Mouse (Mus musculus): Measurements from ENCODE around the gene Ifnlr1. TPM values are rescaled to one million over a fixed set of nuclear protein-coding genes. Genes with fewer than 3 reads are reported as not detected.
A peak's percentile ranks its signal among the peaks of the same experiment; 100 is the strongest.
"Not testable (repeated sequence)": the region's sequence is repeated elsewhere in the genome, so short reads cannot be mapped to it uniquely, and the experiment has no call there.

The Ifnlr1 gene
- under 1 TPM; 0.18 TPM for total RNA-seq (2021)

DNA sequence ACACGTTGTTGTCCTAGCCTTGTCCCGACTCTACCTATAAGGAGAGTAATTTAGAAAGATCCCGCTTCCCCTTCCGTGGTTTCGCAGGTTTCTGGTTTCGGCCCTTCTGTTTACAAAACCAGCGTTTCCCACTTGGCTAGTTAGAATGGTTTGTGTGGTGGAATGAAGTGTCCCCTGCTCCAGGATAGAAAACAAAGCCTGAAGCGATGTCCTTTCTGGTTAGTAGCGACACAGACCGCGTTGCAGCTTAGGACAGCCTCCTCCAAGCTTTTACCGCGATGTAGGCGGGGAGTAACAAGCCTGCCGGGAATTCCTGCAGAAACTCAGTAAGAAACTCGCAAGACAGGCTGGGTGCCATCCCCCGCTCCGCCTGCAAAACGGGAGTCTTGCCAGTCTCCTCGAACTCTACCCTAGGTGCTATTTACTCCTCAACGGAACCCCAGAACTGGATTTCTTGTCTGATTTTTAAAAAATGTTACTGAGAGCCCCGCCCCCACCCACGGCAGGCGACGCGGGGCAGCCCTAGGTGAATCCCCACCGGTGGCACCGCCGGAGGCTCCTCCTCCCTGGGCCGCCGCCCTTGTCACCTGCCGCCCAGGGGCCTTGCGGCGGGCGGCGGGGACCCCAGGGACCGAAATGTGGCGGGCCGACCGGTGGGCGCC lies at the start of gene Ifnlr1:
Gene Ifnlr1, plus strand, starts transcription at position 382 of the 662 bp plus-strand sequence.
- intact Hi-C loops (cut with DNase I) = loop anchor here (5.0 kb wide), 1 partner anchor 76 kb away; no protein-coding TSS in a partner anchor
- peak; percentile 41 to 81 for DNase-seq (ENCODE audit: low spot score in 2 of 2)

DNA sequence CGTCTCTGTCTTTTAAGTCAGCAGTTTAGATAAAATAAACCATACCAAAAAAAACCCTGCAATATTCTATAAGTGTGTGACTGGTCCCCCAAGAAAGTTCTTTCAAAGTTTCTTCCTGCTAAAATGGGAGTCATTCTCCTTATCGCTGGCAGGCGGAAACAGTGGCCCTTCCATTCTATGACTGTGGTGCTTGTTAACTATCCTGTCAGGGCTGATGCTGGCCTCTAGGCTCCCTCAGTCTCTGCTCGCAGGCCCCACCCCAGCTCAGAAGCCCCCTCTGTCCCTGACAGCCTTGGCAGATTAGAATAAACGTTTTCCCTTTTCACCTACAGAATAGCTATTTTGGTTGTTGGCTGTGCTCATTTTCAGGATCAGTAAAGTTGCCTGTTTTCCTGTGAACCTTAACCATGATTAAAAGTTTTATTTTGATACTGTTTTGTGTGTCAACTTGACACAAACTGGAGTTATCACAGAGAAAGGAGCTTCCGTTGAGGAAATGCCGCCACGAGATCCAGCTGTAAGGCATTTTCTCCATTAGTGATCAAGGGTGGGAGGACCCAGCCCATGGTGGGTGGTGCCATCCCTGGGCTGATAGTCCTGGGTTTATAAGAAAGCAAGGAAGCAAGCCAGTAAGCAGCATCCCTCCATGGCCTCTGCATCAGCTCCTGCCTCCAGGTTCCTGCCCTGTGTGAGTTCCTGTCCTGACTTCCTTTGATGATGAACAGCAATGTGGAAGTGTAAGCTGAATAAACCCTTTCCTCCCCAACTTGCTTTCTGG lies 44.6 kb upstream of the Ifnlr1 start:
- intact Hi-C loops (cut with DNase I); DNase-seq (ENCODE audit: low spot score in 2 of 2): not testable (repeated sequence)

DNA sequence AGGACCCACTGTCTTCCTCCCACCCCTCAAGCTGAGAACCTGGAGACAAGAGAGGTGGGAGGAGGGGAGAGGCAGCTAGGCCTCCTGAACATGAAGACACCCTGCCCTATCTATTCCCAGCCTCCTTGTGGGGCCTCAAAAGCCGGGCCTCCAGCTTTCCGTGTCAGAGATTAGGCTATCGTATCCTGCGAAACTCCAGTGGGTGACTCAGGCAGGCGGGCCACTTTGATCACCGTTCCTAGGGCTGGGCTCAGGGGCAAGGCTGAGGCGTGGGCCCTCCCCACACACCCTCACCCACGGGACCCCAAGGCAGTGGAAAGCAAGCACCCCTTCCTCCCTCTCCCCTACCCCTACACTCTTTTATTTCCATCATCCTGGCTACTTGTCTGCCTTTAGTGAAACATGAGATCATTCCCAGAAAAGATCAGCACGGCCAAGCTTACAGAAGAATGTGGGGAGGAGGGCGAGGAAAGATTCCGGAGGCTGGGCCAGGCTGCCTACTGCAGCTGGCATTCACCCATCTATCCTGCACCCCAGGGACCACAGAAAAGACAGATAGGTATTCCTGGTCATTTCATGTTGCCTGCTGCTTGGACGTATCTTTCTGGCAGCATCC lies 41.0 kb upstream of the Ifnlr1 start:
- intact Hi-C loops (cut with DNase I) = no loop called here
- no peak for DNase-seq (ENCODE audit: low spot score in 2 of 2)

DNA sequence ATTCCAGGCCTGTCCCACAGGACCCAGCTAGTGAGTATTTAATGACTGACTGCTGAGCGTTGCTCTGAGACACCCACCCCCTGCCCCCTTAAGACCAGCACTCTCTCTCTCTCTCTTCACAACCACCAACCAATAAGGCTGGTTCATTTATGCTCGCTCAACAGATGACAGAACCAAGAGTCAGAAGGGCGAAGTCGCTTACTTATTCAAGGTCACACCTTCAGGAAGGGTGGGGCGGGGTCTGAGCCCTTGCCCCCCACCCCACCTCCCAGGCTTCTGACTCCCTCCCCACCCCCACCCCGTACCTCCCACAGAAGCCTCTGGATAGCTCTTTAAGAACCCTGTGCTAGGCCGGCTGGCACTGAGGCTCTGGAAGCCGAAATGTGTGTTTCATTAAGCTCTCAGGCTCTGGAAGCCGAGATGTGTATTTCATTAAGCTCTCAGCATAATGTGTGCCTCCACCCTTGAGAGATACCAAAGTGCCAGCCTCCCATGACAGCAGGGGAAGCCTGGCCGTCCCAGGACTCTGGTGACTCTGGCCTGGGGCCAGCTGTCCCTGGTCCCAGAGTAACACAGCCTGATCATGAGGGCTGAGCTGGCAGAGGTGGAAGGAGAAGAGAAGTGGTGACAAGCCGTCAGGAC lies 33.0 kb upstream of the Ifnlr1 start:
- no peak for DNase-seq (ENCODE audit: low spot score in 2 of 2)
- intact Hi-C loops (cut with DNase I) = no loop called here

DNA sequence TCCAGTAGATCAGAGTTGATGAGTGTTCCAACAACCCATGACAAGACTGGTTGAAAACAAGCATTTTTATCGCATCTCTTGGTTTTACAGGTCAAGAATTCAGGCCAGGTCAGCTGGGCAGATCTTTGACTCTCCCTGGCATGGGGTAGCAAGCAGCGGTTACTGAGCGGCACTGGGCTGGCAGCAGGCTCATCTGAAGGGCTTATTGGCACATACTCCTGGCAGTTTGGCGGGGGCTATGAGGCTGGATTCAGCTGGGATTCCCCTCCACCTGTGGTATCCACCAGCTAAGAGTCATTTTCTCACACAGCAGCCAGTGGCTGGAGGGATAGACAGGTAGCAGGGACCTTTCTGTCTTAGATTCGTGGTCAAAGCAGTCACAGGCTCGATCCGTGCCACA lies 32.1 kb upstream of the Ifnlr1 start:
- no peak for DNase-seq (ENCODE audit: low spot score in 2 of 2)
- intact Hi-C loops (cut with DNase I) = no loop called here

DNA sequence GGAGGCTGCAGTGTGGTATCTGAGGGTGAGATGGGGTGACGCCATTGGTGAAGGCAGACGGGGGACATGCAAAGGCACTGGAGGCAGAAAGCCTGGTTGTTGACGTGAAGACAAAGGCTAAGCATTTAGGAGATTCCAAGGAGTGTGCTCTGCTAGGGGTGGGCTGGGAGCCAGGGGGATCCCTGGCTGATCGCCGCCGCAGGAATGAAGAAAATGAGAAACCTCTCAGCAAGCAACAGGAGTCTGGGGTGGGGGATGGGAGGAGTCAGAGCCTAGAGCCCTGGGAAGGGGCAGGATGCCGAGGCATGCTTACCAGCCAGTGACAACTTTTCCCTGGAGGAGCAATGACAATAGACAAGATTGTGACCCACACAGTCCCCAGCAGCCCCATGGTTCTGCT lies 30.6 kb upstream of the Ifnlr1 start:
- DNase-seq (ENCODE audit: low spot score in 2 of 2) = no peak
- intact Hi-C loops (cut with DNase I) = no loop called here

DNA sequence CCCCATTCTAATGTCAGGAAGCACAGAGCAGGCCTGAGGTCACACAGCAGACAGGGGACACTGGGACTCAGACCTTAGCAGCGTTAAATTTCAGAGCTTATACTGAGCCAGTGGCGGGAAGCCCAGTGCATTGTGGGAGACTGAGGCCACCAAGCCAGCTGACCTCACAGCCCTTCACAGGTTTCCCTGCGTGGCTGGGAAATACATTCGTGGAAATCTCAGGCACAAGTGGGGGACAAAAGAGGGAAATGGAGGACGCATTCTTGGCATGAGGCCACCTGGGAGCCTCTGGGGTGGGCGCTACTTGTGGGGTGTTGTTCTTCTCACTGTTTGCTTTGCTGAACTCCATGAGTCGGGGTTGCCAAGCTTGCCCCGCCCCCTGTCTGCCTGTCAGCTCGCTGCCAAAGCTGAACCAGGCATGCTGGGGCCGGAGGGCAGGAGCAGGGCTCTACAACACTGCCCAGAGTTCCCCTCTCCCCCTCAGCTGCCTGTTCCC lies 29.9 kb upstream of the Ifnlr1 start:
- intact Hi-C loops (cut with DNase I) = no loop called here
- no peak for DNase-seq (ENCODE audit: low spot score in 2 of 2)

DNA sequence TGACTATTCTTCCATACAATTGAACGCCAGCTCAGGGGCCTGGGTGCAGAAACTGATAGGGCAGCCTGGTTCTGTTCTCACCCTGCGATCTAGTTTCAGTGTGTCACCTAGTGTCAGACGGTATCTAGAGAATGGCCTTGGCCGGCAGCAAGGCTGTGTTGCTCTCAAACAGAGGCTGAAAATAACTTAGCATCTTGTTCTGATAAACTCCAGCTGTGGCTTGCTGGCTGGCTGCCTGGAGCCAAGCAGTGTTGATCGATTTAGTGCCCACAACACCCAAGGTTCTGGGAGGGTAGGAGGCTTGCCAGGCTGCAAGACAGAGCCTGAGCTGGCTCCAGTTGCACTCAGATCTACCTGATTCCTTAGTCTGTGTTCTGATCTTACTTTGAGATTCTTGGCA lies 27.6 kb upstream of the Ifnlr1 start:
- intact Hi-C loops (cut with DNase I) = no loop called here
- DNase-seq (ENCODE audit: low spot score in 2 of 2) = peak in 1 of 2 experiments; percentile 6

DNA sequence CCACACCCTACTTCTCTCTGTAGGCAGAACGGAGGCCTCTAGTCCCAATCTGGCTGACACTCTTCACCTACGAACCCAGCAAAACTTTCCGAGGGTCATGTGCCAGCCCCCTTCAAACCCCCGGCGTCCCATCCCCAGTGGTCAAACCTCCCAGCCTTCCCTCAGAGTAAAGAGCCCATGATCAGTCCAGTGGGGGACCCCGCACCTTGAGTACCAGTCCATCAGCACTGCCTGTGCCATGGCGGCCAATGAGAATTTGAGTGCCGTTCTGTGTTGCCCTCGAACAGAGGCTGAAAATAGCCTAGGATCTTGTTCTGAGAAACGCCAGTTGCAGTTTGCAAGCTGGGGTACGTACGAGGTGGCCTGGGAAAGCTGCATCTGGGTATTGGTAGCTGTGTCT lies 27.2 kb upstream of the Ifnlr1 start:
- intact Hi-C loops (cut with DNase I) = no loop called here
- DNase-seq (ENCODE audit: low spot score in 2 of 2) = no peak

DNA sequence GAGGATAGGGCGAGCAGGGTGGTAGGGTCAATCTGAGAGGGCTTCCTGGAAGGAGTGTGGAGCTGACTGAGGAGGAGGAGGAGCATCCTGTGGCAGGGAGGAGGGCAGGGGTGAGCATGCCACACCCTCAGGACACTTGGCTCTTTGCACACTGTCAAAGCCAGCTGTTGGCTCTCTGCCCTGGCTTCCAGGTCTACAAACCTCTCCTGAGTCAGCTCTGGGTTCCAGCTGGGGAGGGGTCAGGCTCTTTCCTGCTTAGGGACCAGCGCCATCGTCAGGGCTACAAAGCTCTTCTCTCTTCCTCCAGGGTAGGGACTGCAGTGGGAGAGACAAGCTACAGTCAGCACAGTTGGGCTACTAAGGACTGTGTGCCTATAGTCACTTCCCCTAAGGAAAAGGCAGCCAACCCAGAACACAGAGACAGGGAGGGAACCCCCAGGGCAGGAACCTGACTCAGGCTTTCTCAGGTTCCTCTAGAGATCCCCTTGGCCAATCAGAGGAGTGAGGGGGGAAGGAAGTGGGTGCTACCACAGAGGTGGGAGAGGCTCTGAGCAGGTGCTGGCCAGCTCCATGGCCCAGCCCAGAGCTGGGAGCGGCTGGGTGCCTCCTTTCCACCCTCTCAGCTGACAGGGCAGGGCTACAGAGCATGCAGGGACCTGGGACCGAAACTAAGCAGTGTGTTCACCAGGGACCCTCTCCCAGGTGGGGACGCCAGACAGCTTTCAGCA lies 24.8 kb upstream of the Ifnlr1 start:
- intact Hi-C loops (cut with DNase I) = no loop called here
- no peak for DNase-seq (ENCODE audit: low spot score in 2 of 2)

DNA sequence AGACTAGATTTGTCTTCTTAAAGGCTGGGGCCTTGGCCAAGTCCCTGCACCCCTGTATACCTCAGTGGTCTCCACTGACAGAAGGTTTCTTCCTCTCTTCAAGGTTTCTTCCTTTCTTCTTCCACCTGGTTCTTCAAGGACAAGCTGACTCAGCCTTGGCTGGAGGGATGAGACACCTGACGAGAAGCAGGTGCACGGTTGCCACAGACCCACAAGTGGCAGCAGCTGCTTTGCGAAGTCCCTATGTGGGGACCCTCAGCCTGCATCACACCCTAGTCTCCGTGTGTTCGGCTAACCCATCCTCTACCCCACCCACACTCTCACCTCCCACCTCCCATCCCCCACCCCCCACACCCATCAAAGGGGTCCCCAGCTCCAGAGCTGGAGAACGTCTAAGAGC lies 24.1 kb upstream of the Ifnlr1 start:
- DNase-seq (ENCODE audit: low spot score in 2 of 2) = no peak
- intact Hi-C loops (cut with DNase I) = no loop called here

DNA sequence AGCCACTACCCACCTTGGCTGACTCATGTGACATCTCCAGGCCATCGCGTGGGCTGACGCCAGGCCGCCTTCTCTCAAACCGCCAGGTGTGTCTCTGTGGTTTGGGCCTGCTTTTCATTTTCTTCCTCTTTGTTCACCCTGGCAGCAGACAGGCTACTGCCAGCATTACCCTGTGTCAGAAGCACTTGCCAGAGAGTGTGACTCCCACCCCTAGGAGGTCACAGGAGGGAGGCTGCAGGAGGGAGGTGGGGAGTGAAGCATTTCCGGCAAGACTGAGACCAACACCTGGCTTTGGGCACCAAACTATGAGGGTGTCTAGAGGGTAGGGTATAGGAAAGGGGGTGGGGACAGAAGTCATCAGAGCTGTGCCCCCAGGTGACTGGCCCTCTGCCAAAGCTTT lies 21.4 kb upstream of the Ifnlr1 start:
- DNase-seq (ENCODE audit: low spot score in 2 of 2) = no peak
- intact Hi-C loops (cut with DNase I) = loop anchor here (5.0 kb wide), 1 partner anchor 282 kb away; no protein-coding TSS in a partner anchor

DNA sequence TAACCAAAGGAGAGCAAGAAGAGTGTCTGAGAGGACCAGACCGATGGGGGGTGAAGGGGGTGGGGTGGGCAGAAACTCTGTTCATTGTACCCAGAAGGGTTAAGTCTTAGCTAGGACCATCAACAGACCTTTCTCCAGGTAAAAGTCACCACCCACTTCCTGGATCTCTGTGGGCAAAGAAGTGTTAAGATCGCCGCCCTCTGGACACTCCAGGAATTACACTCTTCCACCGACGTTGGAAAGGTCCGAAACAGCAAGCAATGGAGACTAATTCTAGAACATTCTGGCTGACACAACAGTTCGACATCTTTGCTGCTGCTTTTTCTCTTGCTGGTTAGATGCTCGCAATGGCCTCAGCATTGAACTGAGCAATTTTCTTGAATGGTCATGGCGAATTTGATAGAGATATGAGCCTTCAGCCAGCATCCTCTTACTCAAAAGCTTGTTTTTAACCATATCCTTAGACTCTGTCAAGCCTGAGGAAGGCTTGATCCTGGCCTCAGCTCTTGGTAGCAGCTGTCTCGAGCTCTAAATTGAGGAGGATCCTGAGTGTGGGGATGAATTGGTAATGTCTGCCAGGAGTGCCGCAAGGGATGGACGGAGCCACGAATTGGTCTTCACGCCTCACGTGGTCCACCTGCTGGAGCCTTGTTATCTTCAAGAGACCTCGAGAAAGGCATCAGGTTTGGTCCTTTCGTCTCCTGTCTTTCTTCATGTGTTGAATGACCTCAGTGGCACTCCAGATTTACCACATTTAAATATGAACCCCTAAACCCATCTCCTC lies 19.7 kb upstream of the Ifnlr1 start:
- intact Hi-C loops (cut with DNase I) = loop anchor here (5.0 kb wide), 1 partner anchor 284 kb away; no protein-coding TSS in a partner anchor
- DNase-seq (ENCODE audit: low spot score in 2 of 2) = peak in 1 of 2 experiments; percentile 16

DNA sequence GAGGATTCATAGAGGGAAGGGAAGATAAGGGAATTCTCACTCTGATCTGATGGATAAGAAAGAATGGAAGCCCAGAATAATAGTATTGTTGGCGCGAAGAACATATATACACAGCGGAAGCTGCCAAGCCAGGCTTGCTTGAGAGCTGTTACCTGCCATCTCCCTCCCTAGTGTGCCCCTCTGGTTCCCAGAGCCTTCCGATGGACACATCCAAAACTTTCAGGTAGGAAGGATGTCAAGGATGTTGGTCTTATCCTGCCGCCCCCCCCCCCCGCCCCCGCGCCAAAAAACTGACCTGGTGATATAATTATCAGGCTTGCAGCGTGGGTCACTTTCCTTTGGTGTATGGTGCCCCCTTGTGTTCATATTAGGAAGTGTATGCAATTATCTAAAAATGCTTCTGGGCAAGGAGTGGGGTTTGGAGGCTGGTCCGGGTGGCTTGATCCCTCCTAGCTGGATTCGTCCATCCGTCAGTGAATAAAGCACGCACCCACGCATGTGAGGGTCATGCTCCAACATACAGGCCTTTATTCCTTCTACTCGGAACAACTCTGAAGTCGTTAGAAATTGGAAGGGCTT lies 18.7 kb upstream of the Ifnlr1 start:
- peak; percentile 46 to 61 for DNase-seq (ENCODE audit: low spot score in 2 of 2)
- intact Hi-C loops (cut with DNase I) = loop anchor here (1.0 to 5.0 kb wide), 3 partner anchors 150 to 285 kb away; no protein-coding TSS in a partner anchor

DNA sequence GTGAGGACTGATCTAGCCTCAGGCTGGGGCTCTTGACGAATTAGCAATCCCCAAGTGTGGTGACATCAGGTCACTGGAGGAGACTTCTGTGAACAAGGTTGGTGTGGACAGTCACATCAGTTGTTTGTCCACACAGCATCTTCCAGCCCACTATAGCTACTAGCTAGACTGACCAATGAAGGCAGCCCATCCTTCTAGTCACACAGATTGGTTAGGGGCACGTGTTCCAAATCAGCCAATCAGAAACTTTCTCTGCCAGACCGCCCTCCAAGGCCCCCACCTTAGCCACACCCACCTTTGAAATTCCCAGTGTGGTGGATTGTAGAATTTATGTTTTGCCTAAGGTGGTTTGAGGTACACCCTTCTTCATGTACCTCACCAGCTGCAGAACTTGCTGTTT lies 12.6 kb upstream of the Ifnlr1 start:
- no peak for DNase-seq (ENCODE audit: low spot score in 2 of 2)
- intact Hi-C loops (cut with DNase I) = no loop called here

DNA sequence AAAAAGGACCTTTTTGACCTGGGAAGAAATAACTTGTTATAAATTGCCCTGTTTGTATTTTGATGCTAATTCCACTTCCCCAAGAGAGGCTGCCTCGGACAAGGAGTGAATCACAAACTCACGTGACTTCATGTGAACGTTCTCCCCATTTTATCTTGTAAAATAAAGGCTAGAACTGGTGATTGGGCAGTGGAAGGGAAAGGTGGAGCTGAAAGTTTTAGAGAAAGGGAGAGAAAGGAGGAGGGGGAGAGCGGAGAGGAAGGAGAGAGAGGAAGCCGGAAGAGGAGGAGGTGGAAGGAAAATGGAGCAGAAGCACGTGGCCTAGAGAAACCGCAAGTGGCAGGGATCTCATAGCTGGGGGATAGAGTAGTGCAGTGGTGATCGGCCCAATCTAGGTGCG lies 11.1 kb upstream of the Ifnlr1 start:
- intact Hi-C loops (cut with DNase I) = no loop called here
- no peak for DNase-seq (ENCODE audit: low spot score in 2 of 2)

DNA sequence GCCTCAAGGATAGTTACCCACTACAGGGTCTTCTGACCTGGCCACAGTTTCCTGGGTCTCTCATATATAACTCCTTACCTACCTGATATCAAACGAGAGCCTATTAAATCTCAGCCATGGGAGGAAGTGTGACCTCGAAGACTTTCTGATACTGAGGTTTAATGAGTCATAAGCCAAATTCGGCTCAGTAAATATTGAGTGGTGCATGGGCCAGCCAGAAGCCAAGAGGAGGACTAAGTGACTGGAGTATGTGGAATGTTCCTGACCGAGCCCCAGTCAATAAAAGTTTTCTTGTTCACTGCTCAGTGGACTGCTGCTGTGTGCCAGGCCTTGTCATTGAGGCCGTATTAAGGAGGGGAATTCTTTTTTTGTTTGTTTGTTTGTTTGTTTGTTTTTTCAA lies 9.6 kb upstream of the Ifnlr1 start:
- intact Hi-C loops (cut with DNase I) = no loop called here
- no peak for DNase-seq (ENCODE audit: low spot score in 2 of 2)

DNA sequence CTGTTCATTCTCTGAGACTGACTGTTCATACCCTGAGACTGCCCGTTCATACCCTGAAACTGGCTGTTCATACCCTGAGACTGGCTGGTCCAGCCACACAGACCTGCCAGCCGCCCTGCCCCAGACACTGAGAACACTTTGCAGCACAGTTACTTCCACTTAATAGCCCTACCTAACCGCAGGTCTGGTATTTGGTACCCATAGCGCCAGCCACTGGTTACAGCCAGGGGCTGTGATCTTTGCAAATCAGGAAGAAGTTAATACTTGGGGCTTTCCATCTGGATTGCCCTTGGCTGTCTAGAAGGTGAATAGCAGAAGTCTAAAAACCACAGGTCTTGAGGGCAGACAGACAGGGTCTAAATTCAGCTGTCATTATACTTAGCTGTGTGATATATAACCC lies 6.8 kb upstream of the Ifnlr1 start:
- intact Hi-C loops (cut with DNase I) = no loop called here
- DNase-seq (ENCODE audit: low spot score in 2 of 2) = no peak
